Mouse (Mus musculus): ENCODE data around the gene Mfsd11.
"Not testable (repeated sequence)": the region's sequence is repeated elsewhere in the genome, so short reads cannot be mapped to it uniquely, and the experiment has no call there.

Gene Mfsd11

DNA sequence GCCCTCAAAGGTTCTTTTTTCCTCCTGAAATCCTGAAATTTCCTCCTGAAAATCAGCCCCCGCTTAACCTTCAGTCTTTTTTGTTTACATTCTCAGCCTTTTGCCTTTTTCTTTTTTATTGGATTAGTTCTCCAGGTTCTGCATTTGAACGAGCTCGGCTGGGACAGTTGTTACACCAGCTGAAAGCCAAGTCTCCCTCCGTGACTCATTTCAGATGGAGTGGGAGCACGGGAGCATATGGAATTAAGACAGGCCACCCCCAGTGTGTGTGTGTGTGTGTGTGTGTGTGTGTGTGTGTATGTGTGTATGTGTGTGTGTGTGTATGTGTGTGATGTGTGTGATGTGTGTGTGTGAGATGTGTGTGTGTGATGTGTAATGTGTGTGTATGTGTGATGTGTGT is 29.2 kb downstream of the Mfsd11 start:
- in situ Hi-C loops (cut with MboI, MseI) = no loop called here

DNA sequence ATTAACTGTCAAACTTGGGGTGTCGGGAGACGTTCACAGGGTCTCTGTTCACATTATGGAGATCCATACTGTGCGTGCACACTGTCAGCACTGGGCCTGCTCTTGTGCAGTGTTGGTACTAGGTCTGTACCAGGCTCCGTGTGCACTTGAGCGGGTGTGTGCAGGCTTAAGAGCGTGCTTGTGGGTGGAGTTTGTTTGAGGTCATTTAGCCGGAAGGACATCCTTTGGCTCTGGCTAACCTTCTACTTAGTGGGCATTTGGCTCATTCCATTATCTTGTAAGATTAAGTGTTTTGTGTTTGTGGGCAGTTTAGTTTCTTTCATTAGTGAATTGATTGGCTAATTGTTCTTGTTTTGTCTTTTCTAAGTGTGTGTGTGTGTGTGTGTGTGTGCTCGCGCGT is 30.2 kb downstream of the Mfsd11 start:
- in situ Hi-C loops (cut with MboI, MseI) = no loop called here

DNA sequence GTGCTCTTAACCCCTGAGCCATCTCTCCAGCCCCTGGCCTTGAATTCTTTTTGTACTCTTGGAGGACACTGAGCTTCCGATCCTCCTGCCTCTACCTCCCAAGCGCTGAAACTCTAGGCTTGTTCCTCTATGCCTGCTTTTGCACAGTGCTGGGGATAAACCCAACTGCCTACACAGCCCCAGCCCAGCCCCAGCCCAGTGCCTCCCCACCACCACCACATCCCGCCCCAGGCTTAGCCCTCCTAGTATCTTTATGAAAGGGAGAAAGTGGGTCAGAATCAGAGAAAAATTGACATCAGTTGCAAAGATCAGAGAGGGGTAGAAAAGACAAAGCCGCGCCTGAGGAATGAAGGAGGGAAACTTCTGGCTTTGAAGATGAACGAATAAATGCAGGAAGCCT is 31.8 kb downstream of the Mfsd11 start:
- in situ Hi-C loops (cut with MboI, MseI) = no loop called here

DNA sequence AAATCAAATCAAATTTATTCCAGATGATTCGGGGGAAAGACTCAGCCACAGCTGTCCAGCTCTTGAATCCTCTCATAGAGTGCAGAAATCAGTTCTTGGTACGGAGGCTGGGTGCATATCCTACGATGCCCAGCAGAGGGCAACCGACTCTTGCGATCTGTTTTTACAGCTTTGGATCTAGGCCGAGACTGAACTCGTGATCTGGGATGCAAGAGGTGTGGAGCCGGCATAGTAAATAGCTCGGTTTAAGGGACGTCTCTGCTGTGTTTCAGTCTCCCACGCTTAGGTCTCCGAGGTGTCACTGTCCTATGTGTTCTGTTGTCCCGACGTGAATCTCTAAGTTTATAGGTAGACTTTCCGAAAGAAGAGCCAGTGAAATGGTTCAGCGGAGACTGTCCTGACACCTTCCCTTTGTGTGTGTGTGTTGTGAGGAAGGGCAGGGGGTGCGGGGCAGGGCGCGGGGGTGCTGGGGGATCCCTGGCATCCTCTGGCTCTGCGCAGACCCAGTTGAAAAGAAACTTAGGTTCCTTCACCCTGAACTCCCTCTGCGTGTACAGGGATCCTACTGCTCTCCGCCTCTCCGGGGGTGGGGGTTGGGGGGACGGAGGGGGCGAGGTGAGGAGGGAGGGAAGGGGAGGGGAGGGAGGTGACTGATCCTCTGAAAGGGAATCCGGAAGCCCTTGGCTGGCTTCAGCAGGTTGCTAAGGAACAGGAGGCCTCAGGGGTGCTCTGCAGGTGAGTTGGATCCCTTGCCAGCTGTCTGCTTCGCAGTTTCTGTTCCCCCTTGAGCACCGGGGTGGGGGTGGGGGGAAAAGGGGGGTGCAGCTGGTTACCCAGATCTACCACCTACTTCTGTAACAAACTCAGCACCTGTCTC is 33.3 kb downstream of the Mfsd11 start:
- in situ Hi-C loops (cut with MboI, MseI) = no loop called here

DNA sequence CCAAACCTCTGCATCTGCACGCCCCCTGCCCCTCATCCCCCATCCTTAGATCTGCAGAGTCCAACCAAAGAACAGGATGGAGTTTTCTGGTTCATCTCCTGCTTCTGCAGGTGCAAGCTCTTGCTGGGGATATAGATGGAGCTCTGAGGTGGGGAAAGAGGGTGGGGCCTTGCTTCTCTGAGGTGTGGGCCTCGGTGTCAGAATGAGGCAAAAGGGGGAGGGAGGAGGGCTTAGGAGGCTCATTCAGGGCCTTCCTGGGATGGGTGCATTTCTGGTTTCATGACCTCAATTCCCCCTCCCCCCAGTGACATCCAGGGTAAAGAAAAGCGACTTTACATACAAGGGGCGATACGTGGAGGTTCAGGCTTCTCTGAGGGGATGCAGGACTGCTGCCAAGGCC is 34.9 kb downstream of the Mfsd11 start:
- in situ Hi-C loops (cut with MboI, MseI) = no loop called here

DNA sequence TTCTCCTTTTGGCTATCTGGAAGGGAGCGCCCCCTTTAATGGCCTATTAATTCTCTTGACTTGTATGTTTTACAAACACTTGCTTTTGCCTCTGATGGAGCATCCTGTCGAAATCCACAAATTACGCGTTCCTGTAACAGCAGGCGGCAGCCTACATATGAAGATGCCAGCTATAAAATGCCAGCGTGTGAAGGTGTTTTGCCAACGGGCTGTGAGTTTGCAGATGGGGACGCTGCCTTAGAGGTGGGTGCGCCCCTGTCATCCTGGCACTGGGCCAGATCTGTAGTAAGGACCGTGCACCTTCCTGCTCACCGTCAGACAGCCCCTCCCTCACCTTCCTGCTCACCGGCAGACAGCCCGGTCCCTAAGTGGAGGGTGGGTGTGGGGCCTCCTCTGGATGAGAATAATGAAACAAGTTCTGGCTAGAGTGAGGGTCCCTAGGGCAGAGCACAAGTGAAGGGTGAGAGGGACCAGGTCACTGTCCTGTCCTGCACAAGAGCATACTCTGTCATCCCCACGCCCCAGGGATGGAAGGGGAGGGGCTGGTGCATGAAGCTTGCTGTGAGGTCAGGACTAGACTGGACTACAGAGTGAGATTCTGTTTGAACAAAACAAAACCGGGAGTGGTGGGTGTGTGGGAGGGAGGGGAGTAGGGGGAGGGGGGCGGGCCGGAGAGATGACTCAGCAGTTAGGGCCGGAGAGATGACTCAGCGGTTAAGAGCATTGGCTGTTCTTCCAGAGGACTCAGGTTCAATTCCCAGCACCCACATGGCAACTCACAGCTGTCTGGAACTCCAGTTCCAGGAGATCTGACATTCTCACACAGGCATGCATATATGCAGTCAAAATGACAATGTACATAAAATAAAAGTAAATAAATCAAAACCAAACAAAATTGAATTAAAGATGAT is 41.5 kb downstream of the Mfsd11 start:
- in situ Hi-C loops (cut with MboI, MseI) = no loop called here

DNA sequence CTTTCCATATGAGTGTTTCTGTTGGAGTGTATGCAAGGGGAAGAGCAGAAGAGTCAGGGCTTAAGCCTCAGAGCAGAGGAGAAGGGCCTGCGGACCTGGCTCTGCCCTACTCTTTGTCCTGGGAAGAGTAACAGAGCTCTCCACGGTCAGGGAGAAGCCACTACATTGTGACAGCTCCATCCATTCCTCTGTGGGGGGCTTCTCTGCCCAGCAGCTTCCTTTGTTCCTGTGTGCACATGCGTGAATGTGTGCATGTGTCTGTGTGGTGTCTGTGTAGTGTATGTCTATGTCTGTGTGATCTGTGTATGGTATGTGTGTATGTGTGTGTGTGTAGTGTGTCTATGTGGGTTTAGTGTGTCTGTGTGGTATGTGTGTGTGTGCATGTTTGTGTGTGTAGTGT is 43.2 kb downstream of the Mfsd11 start:
- in situ Hi-C loops (cut with MboI, MseI) = no loop called here

DNA sequence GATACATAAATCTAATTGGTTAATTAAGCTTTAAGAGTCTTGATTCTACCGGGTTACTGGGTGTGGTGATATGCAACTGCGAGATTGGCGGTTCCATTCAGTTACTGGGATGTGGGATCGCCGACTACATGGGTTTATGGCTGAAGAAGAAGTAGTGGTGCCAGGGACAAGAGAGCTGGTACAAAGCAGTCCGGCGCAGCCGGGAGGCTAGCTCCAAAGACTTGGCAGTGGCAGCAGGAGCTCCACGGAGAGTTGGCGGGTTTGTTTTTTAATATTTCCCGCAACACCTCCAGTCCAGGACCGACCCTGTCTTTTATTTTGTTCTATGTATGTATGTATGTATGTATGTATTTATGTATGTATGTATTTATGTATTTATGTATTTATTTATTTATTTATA is 47.0 kb downstream of the Mfsd11 start:
- in situ Hi-C loops (cut with MboI, MseI) = no loop called here

DNA sequence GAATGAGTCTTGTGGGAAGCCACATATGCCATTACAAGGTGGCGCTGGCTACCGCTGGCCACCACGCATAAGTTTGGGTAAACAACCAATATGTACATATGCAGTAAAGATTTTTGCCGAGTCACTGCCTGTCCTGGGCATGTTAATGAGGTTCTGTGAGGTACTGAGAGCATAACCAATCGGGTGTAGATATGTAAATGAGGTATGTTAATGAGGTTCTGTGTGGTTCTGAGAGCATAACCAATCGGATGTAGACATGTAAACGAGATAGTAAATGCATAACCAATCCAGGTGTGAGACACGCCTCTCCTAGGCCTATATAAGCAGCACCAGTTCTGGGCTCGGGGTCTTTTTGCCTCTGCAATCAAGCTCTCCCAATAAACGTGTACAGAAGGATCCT is 50.3 kb downstream of the Mfsd11 start:
- in situ Hi-C loops (cut with MboI, MseI) = not testable (repeated sequence)

DNA sequence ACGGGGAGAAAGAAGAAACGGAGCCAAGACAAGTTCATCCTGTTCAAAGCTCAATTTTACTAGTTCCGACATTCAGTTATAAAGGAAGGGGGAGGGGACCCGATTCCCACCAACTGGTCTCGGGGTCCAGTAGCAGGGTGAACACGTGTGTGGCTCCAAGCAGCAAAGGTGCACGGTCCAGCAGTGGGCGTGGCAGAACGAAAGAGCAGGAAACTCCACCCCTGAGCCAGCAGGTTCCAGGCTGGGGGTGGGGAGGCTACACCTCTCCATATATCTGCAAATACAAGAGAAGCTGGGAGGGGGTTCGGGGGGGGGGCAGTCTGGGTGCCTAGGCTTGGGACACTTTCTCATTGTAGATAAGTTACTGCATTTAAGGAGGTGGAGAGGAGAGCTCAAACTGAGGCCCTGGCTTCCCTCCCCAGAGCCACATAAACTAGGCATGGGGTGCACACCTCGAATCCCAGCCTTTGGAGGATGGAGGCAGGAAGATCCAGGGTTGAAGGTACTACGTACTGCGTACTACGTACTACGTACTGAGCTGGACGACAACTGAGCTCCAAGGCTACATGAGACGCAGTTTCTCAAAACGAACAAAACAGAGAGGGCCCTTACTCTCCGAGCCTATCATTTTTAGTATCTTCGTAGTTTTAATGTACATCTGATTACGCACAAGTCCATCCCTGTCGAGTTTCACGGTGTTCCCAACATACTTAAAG is 53.7 kb downstream of the Mfsd11 start:
- in situ Hi-C loops (cut with MboI, MseI) = no loop called here

DNA sequence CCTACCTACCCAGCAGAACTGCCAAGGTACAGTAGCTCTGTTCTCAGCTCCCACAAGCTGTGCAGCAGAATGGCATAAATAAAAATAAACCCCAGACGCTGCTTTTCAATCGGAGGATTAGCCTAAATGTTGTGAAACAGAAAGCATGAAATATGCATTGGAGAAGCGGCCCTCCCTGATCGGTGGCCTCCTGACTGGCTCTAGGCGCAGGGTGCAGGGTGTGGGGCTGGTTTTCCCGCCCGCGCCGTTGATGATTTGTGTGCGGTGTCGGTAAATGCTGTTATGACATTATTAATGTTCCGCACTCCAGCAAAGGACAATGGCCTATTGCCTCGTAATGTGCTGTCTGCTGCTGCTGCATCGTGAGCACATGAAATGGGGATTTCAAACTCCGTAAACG is 61.3 kb downstream of the Mfsd11 start:
- in situ Hi-C loops (cut with MboI, MseI) = no loop called here

DNA sequence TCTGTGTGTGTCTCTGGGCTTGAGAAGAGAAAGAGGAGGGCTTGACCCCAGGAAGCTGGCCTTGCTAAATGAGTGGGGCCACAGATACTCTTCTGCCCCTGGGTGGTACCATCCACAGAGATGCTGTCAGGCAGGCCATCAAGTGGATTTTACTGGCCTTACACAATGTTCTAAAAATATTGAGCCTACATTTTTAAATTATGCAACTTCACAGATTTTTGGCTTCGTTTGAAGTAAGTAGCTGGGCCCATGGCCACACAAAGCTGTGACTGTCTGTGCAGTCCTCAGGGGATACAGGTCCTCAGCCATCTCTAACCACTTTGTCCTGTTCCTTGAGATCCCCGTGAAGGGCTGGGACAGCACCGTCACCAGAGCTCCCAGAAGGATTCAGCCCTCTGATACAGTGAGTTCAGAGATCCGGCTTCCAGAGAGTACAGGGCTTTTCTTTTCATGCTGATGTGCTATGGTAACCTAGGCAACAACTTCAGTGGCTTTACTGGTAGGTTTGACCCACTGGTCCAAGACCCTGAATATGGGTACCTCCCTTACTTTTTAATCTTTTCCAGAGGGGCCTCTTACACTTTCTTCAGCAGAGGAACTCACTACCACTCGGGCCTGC is 62.1 kb downstream of the Mfsd11 start:
- in situ Hi-C loops (cut with MboI, MseI) = no loop called here

DNA sequence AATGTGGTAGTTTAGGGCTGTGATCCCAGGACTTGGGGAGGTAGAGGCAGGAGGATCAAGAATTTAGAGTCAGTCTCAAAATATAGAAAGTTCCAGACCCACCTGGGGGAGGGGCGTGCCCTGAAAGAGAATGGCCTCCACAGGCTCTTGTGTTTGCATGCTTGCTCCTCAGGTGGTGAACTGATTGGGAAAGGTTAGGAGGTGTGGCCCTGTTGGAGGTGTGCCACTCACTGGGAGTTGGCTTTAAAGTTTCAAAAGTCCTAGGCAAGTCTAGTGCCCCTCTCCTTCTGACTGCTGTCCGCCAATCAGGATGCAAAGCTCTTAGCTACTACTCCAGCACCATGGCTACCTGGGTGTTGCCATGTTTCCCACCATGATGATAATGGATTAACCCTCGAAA is 63.0 kb downstream of the Mfsd11 start:
- in situ Hi-C loops (cut with MboI, MseI) = no loop called here

DNA sequence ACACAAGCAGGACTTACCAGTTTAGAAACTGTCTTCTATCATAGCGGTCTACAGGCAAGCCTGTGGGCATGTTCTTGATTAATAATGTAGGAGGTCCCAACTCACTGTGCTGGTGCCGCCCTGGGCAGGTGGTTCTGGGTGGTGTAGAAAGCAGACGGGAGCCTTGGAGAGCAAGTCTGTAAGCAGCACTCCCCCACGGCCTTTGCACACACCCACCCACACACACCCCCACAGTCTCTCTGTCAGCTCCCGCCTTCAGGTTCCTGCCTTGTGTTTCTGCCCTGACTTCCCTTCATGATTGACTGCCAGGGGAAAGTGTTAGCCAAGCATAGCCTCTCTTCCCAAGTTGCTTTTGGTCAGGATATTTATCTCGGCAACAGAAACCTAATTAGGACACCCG is 65.1 kb downstream of the Mfsd11 start:
- in situ Hi-C loops (cut with MboI, MseI) = no loop called here

DNA sequence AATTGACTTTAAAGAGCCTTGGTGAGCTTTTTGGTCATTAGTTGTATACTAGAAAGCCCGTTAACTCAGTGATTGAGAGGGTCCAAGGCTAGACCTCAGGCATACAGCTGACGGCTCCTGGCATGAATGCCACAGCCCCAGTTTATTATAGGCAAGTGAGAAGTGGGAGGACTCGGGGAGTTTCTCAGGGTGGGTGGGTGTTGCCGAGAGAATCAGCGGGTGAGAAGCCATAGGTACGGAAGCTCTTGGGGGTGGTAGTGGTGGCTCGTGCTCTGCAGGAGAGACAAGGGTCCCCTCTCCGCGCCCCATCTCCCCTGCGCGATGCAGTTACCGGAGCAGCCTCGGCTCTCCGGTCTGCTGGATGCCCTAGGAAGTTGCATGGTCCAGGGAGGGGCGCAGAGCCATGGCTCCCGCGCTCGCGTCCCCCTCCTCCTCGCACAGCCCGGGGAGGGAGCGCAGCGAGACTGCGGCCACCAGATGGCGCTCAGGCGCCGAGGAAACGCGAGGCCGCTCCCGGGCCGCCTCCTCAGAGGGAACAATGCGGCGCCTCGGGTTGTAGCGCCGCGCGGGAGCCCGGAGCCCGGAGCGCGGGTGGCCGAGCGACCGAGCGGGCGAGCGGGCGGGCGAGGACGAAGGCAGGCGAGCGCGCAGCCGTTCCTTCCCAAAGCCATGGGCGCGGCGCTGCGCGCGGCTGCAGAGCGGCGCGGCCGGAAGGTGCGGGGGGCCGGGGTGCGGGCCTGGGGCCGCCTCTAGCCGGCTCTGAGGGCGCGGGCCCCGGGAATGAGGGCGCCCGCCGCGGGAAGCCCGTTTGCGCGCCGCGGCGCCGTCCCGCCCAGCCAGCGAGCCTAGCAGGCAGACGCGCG is 66.3 kb downstream of the Mfsd11 start, which contains the start of gene Mgat5b:
Gene Mgat5b (plus strand): TSS at position 541 of the 863 bp plus-strand sequence.
- in situ Hi-C loops (cut with MboI, MseI) = no loop called here

DNA sequence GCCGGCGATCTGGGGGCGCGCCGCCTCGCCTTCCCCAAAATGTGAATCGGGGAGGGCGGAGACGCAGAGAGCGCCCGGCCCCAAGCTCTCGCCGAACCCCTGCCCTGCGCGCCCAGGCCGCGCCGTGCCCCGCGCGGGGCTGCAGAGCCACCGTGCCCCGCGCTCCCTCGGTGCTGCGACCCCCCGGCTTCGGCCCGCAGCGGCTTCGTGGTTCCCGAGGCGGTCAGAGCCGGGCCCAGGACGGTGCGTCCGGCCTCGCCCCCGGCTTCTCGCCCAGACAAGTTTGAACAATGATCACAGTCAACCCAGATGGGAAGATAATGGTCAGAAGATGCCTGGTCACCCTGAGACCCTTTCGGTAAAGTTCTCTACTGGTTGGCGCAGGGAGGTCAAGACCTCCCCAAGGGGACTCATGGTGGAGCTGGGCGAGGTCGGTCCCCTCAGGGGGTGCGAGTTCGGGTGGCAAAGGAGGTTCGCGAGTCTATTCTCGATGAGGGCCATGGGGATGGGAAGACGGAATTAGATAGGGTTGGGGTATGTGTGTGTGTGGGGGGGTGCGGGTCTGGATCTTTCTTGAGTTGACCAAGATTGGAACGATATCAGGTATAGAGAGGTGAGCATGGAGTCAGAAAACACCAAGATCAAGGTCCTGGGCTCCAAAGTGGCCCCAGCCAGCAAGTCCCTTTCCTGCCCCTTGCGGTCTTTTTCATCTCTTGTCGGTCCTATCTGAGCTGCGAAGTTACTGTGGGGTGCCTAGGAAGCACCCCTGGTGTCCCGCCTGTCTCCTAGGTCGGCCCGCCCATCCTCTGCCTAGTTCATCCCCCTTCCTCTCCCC is 67.2 kb downstream of the Mfsd11 start:
- in situ Hi-C loops (cut with MboI, MseI) = loop anchor here (5.0 kb wide), 1 partner anchor 123 kb away; no protein-coding TSS in a partner anchor

DNA sequence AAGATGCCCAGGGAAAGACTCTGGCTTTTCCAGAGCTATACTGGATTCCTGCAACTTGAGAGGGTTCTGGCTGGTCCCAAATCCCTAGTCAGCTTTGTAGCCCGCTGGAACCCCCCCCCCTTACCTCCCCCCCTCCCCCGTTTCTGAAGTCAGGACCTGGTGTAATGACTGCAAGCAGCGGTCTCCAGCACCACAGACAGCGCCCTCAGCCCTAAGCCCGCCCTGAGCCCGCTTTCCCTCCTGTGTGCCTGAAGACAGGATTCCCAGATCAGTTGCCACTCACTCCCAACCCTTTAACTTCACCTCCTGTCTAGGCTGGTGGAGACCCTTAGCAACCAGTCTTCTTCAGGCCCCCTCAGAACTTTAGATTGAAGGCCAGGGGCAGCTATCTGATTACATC is 68.5 kb downstream of the Mfsd11 start:
- in situ Hi-C loops (cut with MboI, MseI) = loop anchor here (5.0 kb wide), 1 partner anchor 122 kb away; no protein-coding TSS in a partner anchor

DNA sequence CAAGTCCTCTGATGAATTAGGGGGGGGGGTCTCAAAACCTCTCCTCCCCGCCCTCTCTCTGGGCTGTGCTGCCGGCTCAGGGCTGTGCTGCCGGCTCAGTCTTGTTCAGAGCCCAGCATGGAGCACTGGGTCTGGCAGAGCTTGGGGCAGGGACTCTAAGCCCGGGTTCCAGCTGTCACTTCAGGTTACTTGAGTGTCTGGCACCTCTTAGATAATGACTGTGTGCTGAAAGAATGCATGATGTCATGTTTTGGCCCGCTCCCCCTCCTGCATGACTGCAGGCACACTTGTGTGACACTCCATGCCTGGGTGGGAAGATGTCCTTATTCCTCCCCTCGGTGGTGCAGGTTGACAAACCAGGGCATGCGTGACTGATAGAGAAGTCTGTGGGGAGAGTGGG is 69.8 kb downstream of the Mfsd11 start:
- in situ Hi-C loops (cut with MboI, MseI) = loop anchor here (5.0 kb wide), 1 partner anchor 120 kb away; no protein-coding TSS in a partner anchor
